Mouse (Mus musculus): Measurements from ENCODE around the gene Ppm1d. TPM values are rescaled to one million over a fixed set of nuclear protein-coding genes. Genes with fewer than 3 reads are reported as not detected.

Gene Ppm1d
- total RNA-seq (2021) = 10 to 100 TPM; 12.0 to 14.1 TPM
- 5.5 and 5.9 TPM in 2 replicates for polyA plus RNA-seq (2012; rRNA removed)
- long read RNA-seq, transcript Ppm1d-201 (6 exons, 2,899 nt) = major isoform, 9 of 11 reads
- long read RNA-seq, partial matches to known transcripts = 0 of 11 reads
- long read RNA-seq, other reads (novel, unspliced or antisense) = 2 of 11 reads

DNA sequence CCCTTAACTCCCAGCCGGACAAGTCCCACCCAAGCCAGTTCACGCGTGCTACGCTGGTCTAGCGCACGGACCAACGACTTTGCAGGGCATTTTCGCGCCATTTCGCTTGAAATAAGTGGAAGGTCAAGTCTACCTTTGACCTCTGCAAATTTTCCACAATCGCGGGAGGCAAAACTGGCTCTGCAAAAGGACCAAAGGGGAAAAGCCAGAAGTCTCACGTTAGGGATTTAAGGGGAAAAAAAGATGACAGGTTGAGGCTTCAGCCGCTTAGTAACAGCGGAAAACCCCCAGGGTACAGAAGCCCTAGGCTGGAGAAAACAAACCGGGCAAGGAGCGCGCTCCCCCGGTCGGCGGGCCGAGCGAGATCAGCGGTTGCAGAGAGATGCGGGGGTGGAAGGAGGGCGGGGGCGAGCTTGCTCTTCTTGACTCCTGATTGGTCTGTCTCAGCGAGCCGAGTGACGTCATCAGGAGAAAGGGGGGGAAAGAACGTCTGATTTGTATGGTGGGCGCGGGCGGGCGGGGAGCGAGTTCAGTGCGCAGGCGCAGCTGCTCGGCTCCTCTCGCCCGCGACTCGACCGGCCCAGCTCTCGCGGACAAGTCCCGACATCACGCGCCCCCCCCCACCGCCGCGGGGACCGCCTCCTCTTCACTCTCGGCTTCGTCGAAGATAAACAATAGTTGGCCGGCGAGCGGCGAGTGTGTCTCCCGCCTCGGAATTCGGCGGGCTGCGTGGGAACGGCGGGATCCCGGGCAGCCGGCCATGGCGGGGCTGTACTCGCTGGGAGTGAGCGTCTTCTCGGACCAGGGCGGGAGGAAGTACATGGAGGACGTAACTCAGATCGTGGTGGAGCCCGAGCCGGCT lies at the start of gene Ppm1d:
Gene Ppm1d (plus strand): TSS at position 532 of the 862 bp plus-strand sequence.
- DNase-seq = peak; percentile 97

GRCm38 (mm10) chr11:85264635-85265034 lies 46.4 kb upstream of the Ppm1d start:
- no peak for DNase-seq

DNA sequence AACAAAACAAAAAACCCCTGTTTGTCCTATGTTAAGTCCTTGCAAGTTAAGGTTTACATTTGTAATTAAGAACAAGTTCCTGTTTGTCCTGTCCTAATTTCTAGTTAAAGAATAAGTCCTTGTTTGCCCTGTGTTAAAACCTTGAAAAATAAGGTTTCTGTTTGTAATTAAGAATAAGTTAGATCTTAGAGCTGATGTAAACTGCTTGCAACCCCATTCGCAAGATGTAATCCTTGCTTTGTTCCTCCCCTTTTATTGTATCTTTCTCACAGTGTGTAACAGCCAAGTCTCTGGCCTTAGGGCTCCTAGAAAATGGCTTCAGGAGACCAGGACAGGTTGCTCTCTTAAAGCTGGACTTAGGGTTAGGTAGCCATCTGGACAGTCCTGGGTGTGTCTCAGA lies 43.7 kb upstream of the Ppm1d start:
- DNase-seq = no peak

DNA sequence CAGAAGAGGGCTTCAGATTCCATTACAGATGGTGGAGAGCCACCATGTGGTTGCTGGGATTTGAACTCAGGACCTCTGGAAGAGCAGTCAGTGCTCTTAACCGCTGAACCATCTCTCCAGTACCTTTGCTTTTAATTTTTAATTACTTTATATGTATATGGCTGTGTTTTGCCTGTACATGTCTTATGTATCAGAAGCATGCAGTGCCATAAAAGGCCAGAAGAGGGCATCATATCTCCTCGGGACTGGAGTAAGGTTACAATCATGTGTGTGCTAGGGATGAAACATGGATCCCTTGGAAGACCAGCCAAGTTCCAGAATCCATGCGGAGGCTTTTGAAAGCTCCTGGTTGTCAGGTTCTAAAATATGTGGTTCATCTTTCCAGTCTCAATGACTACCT lies 40.4 kb upstream of the Ppm1d start:
- DNase-seq = peak; percentile 45

- no peak for DNase-seq
Observed at GRCm38 (mm10) chr11:85273299-85273698, 37.7 kb upstream of the Ppm1d start.

DNA sequence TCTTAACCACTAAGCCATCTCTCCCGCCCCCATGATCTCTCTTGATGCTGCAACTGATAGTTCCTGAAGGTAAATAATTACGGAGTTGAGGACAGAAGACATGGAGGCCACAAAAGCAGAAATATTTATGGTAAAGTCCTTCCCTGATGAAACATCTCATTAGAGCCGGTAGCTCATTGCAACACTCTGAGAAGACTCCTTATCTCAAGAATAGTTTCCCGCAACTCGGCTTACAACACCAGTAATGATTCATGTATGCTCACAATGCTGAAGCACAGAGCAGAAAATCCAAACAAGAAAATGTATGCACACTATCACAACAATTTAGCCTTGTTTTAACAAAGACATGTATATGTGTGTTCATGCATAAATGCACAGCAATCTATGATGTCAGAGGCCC lies 35.9 kb upstream of the Ppm1d start:
- no peak for DNase-seq

DNA sequence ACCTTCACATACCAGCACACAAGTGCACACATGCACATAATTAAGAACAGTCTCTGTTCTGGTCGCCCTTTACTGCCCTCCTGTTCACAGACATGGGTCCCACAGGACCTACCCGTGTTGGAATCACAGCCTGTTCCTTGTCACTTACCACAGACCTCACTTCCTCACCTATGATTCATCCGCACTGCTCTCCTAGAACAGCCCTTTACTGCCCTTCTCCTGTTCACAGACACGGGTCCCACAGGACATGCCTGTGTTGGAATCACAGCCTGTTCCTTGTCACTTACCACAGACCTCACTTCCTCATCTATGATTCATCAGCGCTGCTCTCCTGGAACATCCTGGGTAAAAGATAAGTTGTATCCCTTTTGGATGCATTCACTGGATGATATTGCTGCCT lies 33.4 kb upstream of the Ppm1d start:
- no peak for DNase-seq

DNA sequence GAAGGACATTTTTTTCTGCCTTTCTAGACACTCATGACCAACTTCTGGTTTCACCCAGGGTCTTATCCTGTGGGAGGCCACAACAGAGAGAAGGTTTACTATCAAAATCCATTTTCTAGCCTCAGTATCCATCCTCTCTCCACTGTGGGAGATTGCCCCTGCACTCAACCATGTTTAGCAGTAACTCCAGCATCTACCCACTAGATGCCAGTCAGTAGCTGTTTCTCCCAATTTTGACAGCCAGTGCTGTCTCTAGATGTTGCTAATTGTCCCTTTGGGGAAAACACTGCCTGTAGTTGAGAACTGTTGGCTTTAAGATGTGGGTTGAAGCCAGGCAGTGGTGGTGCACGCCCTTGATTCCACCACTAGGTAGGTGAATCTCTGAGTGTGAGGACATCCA lies 32.9 kb upstream of the Ppm1d start:
- no peak for DNase-seq

GRCm38 (mm10) chr11:85281219-85281878 lies 29.7 kb upstream of the Ppm1d start:
- DNase-seq = no peak

GRCm38 (mm10) chr11:85297953-85298352 lies 13.1 kb upstream of the Ppm1d start:
- DNase-seq = no peak

DNA sequence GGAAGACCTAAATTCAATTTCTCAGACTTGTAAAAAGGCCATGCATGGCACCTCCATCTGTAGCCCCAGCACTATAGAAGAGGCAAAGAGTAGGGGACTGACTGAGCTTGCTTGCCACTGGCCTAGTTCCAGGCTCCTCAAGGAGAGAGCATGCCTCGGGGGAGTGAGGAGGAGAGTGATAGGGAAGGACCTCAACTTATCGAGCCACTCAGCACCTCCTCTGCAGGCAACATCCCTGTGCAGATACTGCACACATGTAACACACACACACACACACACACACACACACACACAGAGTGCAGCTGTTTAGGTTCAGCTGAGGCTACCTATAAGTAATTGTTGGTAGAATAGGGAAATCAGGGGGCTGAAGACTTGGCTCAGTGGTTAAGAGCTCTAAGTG lies 11.2 kb upstream of the Ppm1d start:
- DNase-seq = no peak

DNA sequence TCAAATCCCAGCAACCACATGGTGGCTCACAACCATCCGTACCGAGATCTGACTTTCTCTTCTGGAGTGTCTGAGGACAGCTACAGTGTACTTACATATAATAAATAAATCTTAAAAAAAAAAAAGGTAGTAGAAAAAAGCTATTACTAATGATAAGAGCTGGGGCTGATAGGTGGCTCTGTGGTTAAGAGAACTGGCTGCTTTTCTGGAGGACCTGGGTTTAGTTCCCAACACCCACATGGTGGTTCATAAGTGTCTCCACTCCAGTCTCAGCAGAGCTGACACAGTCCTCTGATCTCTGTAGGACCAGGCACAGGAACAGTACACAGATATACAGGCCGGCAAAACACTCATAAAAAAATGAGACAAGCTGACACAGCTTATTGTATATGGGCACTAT lies 9.9 kb upstream of the Ppm1d start:
- no peak for DNase-seq

DNA sequence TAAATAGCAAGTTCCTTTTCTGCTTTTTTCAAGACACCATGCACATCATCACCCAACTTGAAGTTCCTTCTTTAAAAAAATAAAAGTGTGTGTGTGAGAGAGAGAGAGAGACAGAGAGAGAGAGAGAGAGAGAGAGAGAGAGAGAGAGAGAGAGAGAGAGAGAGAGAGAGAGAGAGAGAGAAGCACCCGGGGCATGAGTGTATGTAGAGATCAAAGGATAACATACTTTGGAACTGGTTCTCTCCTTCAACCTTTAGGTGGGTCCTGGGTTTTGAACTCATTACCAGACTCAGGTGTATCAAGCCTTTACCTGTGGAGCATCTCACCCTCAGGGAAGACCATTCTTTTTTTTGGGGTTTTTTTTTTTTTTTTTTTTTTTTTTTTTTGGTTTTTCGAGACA lies 9.2 kb upstream of the Ppm1d start:
- DNase-seq = no peak

DNA sequence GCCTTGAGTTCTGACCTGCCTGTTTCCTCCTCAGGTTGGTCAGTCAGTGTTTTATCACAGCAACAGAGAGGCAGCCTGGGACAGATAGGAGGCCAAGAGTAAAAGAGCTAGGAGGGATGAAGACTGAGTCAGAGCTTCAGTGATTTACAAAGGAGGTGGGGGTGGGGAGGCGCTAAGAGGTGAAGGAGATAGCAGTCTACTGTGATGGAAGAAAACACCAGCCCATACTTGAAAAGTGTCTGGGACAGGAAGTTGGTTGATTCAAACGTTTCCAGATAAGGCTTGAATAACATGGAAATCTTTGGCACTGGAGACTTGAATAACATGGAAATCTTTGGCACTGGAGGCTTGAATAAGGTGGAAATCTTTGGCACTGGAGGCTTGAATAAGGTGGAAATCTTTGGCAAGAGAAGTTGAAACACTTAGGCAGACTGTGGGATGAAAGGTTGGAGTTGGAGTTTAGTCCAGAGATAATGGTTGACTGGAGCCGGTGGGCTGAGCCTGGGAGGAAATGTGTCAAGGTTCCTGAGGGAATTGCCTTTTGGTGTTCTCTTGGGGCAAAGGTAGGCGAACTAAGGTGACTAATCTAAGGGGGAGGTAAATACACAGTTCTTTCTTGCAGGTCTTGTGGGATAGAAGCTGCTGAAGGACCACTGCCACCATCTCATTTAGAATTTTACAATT lies 4.3 kb upstream of the Ppm1d start:
- DNase-seq = no peak

- no peak for DNase-seq
Observed at GRCm38 (mm10) chr11:85308799-85309198, 2.2 kb upstream of the Ppm1d start.

GRCm38 (mm10) chr11:85310407-85310712 lies 684 bp upstream of the Ppm1d start:
- no peak for DNase-seq

- peak; percentile 60 for DNase-seq
Observed at GRCm38 (mm10) chr11:85311645-85312490, 824 bp downstream of the Ppm1d start.

- DNase-seq = peak; percentile 72
Observed at GRCm38 (mm10) chr11:85312818-85313217, 1.8 kb downstream of the Ppm1d start.

- DNase-seq = no peak
Observed at GRCm38 (mm10) chr11:85313361-85313760, 2.3 kb downstream of the Ppm1d start.

GRCm38 (mm10) chr11:85323567-85324330 lies 12.7 kb downstream of the Ppm1d start:
- DNase-seq = no peak

DNA sequence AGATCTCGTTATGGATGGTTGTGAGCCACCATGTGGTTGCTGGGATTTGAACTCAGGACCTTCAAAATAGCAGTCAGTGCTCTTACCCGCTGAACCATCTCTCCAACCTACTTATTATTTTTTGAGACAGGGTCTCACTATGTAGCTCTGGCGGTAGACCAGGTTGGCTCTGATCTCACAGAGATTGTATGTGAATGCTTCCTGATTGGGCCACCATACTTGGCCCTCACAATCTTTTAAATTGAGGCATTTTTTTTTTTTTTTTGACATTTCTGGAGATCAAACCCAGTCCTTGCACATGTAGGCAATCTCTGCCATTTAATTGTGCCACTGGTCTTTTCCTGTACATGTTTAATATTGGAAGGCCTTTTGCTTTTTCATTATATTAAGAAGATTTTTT lies 17.7 kb downstream of the Ppm1d start:
- DNase-seq = no peak

Data from adrenal gland, adult 2 months (tissue).